Mouse (Mus musculus) MEL (cell line): ENCODE measurements around the gene P2ry4.

Experiments
- BHLHE40 ChIP-seq: IDR thresholded peaks from 2 replicates; pipeline ENCODE4 v1.6.1; 2012; ENCODE audit warnings: low read depth, mild to moderate bottlenecking, inconsistent platforms, low read length, improper control_type of control experiment, borderline replicate concordance
- CTCF ChIP-seq, 3 experiments: IDR thresholded peaks in 2 of 3; conservative IDR thresholded peaks in 1 of 3; 2 replicates each; pipeline ENCODE4 v1.5.1; 2011 to 2012; ENCODE audit warnings: low read length in 3 of 3, low read depth in 2 of 3, mild to moderate bottlenecking in 2 of 3, improper control_type of control experiment in 1 of 3, inconsistent platforms in 1 of 3, mixed read lengths in 1 of 3, moderate library complexity in 1 of 3; ENCODE audit not compliant: control insufficient read depth in 1 of 3, insufficient read depth in 1 of 3, poor library complexity in 1 of 3, severe bottlenecking in 1 of 3
- EP300 ChIP-seq, 2 experiments: IDR thresholded peaks; 2 replicates each; pipeline ENCODE4 v1.6.1; 2011; ENCODE audit warnings: improper control_type of control experiment in 2 of 2, low read length in 2 of 2, low read depth in 1 of 2, mild to moderate bottlenecking in 1 of 2
- ETS1 ChIP-seq: IDR thresholded peaks from 2 replicates; pipeline ENCODE4 v1.6.1; 2012; ENCODE audit warnings: low read depth, mild to moderate bottlenecking, inconsistent platforms, low read length, improper control_type of control experiment, moderate library complexity
- HCFC1 ChIP-seq: IDR thresholded peaks from 2 replicates; pipeline ENCODE4 v1.6.1; 2012; ENCODE audit warnings: low read depth, mild to moderate bottlenecking, inconsistent platforms, low read length, improper control_type of control experiment, moderate library complexity
- MAX ChIP-seq: IDR thresholded peaks from 2 replicates; pipeline ENCODE4 v1.6.1; 2011; ENCODE audit warnings: low read length, improper control_type of control experiment
- POLR2A ChIP-seq, 2 experiments: IDR thresholded peaks; 2 replicates each; pipeline ENCODE4 v1.6.1; 2011 to 2012; ENCODE audit warnings: low read length in 2 of 2, mild to moderate bottlenecking in 2 of 2, control low read depth in 1 of 2, improper control_type of control experiment in 1 of 2, low read depth in 1 of 2, moderate library complexity in 1 of 2; ENCODE audit not compliant: control insufficient read depth in 1 of 2, insufficient read depth in 1 of 2, poor library complexity in 1 of 2
- TAL1 ChIP-seq: IDR thresholded peaks from 2 replicates; pipeline ENCODE4 v1.6.1; 2012; ENCODE audit warnings: mild to moderate bottlenecking, inconsistent platforms, low read length, moderate library complexity, mixed read lengths
- ZKSCAN1 ChIP-seq: IDR thresholded peaks from 2 replicates; pipeline ENCODE4 v1.6.1; 2012; ENCODE audit warnings: low read depth, mild to moderate bottlenecking, inconsistent platforms, low read length, improper control_type of control experiment, moderate library complexity
- ZNF384 ChIP-seq: IDR thresholded peaks from 2 replicates; pipeline ENCODE4 v1.6.1; 2012; ENCODE audit warnings: low read depth, mild to moderate bottlenecking, inconsistent platforms, low read length, improper control_type of control experiment

DNA sequence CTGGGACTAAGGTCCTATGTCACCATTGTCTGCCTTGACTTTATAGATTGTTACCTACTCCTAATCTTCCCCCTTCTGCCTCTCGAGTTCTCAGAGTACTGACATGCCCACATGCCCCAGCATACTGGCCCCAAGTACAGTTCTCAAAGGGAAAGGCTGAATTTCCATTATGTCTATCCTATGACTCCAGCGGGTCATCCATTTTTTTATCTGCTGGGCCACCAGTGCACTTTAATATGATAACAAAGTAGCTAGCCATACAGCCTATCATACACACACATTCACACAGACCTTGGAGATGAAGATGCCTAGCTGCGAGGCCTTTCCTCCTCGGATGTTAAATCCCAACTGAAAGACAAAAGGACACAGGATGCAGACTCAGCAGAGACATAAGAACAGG, 29.6 kb upstream of the P2ry4 start:
- TF ChIP-seq BHLHE40 = no peak
- no peak for TF ChIP-seq CTCF (IDR thresholded peaks at IDR 0.05 in 2 of 3, conservative IDR thresholded peaks at IDR 0.05 in 1 of 3; ENCODE audit: control insufficient read depth in 1 of 3, insufficient read depth in 1 of 3, low read depth in 2 of 3, low read length in 3 of 3, poor library complexity in 1 of 3, severe bottlenecking in 1 of 3)
- no peak for TF ChIP-seq ETS1
- no peak for TF ChIP-seq ZKSCAN1
- no peak for TF ChIP-seq POLR2A (IDR thresholded peaks at IDR 0.05; ENCODE audit: control insufficient read depth in 1 of 2, insufficient read depth in 1 of 2, low read depth in 1 of 2, low read length in 2 of 2, poor library complexity in 1 of 2)
- no peak for TF ChIP-seq MAX
- TF ChIP-seq TAL1 = no peak
- no peak for TF ChIP-seq ZNF384
- no peak for TF ChIP-seq HCFC1
- TF ChIP-seq EP300 (IDR thresholded peaks at IDR 0.05; ENCODE audit: low read depth in 1 of 2, low read length in 2 of 2) = no peak
